Mouse (Mus musculus) urinary bladder, postnatal 4 days (tissue): Measurements from ENCODE around the gene Trmt44.
"Not testable (repeated sequence)": the region's sequence is repeated elsewhere in the genome, so short reads cannot be mapped to it uniquely, and the experiment has no call there.

Experiments used
- DNase-seq, 2 experiments: peaks; one replicate each; pipeline ENCODE4 v3.0.0; 2021 to 2022; ENCODE audit warnings: low spot score in 2 of 2

Gene Trmt44

GRCm38 (mm10) chr5:35591497-35591896, 16.6 kb upstream of the Trmt44 start:
- DNase-seq = no peak

- not testable (repeated sequence) for DNase-seq
These were observed 9.4 kb upstream of the Trmt44 start for GRCm38 (mm10) chr5:35584259-35584658.

- DNase-seq = no peak
These were observed 8.4 kb upstream of the Trmt44 start for GRCm38 (mm10) chr5:35583221-35583783.

- peak; percentile 93 to 95 for DNase-seq
These were observed 7.8 kb upstream of the Trmt44 start, which contains the start of gene Acox3 for GRCm38 (mm10) chr5:35582445-35583220. Gene Acox3, plus strand, starts transcription at chr5:35583040.

- no peak for DNase-seq
These were observed 5.5 kb upstream of the Trmt44 start for GRCm38 (mm10) chr5:35580156-35580922.

GRCm38 (mm10) chr5:35579247-35579893, 4.5 kb upstream of the Trmt44 start:
- DNase-seq = no peak

GRCm38 (mm10) chr5:35578411-35578810, 3.5 kb upstream of the Trmt44 start:
- no peak for DNase-seq

- DNase-seq = no peak
These were observed 1.6 kb upstream of the Trmt44 start for GRCm38 (mm10) chr5:35576409-35577020.

GRCm38 (mm10) chr5:35571546-35571945, 3.3 kb downstream of the Trmt44 start:
- DNase-seq = no peak

GRCm38 (mm10) chr5:35566632-35567031, 8.2 kb downstream of the Trmt44 start:
- DNase-seq = no peak

GRCm38 (mm10) chr5:35565217-35565616, 9.7 kb downstream of the Trmt44 start:
- DNase-seq = no peak

GRCm38 (mm10) chr5:35563449-35563848, 11.4 kb downstream of the Trmt44 start:
- peak; percentile 60 to 81 for DNase-seq

GRCm38 (mm10) chr5:35562616-35563015, 12.3 kb downstream of the Trmt44 start:
- DNase-seq = no peak

- no peak for DNase-seq
These were observed 15.4 kb downstream of the Trmt44 start for GRCm38 (mm10) chr5:35559447-35559846.

GRCm38 (mm10) chr5:35557946-35558621, 16.8 kb downstream of the Trmt44 start:
- DNase-seq = no peak

- DNase-seq = no peak
These were observed 18.5 kb downstream of the Trmt44 start for GRCm38 (mm10) chr5:35556393-35556792.

- no peak for DNase-seq
These were observed 21.9 kb downstream of the Trmt44 start for GRCm38 (mm10) chr5:35552838-35553539.

GRCm38 (mm10) chr5:35551855-35552837, 22.7 kb downstream of the Trmt44 start:
- DNase-seq = no peak

GRCm38 (mm10) chr5:35546127-35546526, 28.7 kb downstream of the Trmt44 start:
- no peak for DNase-seq
